Mouse (Mus musculus): ENCODE results near the gene Sema3a.
"Not testable (repeated sequence)": the region's sequence is repeated elsewhere in the genome, so short reads cannot be mapped to it uniquely, and the experiment has no call there.

Gene Sema3a

DNA sequence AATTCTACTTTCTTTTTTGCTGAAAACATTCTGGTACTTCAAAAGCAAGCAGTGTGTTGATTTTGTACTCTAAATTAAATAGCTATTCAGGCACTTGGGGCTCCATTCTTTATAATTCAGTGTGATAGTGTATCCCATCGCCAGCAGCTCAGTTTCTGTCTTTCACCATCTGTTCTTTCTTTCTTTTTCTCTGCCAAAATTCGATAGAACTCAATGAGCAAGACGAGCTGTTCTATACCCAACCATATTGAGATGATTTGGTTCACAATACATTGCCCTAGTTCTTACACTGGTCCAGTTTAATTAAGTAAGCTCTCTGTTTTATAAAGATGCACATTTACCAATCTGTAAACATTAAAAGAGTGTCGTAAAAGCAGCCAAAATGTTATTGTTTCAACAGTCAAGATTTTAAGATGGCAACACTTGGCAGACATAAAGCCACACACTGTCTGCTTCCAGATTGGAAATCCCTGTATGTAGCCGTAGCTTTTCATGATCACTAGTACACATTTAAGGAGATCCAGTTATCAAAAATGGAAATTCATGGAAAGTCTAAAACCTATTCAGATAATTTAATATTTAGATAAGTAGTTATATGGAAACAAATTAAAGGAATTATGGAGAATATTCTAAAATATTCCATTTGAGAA lies 296.2 kb downstream of the Sema3a start:
- no peak for DNase-seq (ENCODE audit: low spot score)

DNA sequence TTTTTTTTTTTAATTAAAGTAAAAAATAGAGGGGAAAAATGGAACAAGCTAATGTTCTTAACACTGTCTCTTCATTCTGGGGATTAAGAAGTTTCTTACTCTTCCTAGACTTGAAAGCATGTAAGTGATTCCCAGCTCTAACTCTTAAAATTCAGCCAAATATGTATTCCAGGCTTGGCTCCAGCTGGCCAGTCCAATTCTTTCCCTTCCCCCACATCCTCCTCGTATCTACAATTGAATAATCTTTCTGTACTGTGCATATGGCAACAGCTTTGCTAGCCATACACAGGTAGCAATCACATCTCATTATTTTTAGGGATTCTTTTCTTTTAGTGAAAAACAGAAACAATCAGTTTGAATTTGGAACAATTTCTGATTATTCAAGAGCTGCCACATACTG lies 303.5 kb downstream of the Sema3a start:
- DNase-seq (ENCODE audit: low spot score): no peak

DNA sequence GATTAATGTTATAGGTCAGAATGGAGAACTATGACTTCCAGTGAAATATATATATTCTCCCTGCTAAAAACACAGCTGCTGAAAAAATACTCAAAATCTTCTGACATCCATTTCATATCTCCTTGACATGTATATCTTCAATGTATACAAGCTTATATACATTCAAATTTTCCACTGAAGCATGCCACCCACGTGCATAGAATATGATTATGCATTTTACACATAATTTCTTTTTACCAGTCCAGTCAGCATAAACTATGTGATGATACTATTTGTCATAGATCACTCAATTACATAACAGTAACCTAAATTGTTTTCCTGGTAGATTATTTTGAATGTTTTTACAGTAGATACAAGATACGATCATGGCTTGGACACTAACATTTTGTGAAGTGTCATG lies 306.6 kb downstream of the Sema3a start:
- DNase-seq (ENCODE audit: low spot score): no peak

DNA sequence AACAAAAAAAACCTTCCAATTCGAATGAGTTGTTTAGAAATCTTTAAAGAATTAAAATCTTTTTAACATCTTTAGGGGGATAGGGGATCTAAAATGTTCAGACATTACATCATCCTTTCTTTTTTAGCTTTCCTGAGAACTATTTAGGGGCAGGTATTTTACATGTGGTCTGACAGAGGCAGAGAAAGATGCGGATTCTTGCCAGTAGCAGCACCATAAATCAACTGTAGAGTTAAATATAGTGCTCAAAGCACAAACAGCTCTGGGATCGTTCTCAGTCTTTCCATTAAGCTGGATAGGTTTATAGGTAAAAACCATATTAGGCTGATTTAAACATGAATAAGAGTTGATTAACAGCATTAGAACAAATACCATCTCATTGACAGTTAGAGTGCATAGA lies 307.4 kb downstream of the Sema3a start:
- DNase-seq (ENCODE audit: low spot score): no peak

DNA sequence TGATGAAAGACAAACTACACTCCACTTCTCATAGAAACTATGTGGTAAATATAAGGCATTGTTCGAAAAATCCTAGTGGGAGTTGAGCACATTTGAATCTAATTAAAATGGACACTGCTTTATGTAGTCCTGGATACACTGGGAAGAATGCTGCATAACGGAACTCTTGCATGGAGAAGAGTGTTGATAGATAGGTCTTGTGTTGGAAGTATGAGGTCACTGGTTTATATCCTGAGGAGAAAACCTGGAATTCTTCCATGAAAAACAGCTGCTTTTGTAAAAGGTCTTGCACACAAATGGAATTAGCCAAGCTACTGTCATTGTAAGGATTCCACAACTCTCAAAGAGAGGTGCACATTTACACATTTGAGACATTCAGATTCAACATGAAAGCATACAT lies 308.1 kb downstream of the Sema3a start:
- DNase-seq (ENCODE audit: low spot score): no peak

DNA sequence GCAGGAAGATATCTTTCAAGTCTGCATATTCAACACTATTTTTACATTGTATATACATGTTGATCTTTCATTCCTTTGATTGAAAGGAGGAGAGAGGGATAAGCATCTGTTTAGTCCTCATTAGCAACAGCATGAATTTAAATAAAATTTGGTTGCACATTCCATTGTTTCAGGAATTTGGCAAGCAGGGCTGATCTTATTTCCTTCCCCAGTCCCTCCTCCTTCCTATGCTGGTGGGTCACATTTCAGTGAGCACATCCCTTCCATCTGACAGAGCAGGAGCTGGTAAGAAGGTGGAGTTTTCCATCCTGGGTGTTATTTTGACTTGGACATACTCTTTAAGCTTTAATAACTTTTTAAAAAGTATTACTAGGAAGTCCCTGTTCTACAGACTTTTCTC lies 315.9 kb downstream of the Sema3a start:
- DNase-seq (ENCODE audit: low spot score): no peak

DNA sequence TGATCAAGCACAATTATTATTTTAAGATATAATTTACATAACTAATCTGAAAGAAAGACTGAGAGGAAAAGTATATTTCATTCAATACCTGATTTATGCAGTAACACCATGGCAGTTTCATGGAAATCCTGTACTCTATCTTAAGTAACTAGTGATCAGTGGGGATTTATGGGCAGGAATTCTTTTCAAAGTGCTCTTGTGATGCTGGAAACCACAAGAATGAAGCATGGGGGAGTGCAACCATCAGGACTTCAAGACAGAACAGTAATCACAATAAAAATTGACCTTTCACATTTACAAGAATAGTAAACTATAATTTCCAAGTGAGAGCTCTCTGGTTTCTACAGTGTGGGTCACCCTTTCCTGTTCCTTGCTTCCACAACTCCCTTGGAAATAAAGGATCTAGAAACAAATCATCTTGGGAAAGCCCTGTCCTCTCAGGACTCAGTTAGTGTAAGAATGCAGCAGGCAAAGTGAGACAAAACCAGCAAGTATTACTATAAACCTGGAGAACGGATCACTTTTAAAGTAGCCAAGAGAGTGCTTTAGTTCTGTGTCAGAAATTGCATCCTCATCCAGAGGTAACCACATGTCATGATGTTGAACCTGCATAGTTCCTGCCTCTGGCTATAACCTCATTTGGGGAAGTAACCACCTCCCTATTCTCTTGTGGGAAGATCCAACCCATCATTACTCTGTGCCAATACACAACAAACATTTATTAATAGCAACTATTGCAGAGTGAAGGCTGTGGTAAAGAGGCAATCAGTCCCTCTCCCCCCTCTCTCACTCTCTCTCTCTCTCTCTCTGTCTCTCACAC lies 335.2 kb downstream of the Sema3a start:
- no peak for DNase-seq (ENCODE audit: low spot score)

DNA sequence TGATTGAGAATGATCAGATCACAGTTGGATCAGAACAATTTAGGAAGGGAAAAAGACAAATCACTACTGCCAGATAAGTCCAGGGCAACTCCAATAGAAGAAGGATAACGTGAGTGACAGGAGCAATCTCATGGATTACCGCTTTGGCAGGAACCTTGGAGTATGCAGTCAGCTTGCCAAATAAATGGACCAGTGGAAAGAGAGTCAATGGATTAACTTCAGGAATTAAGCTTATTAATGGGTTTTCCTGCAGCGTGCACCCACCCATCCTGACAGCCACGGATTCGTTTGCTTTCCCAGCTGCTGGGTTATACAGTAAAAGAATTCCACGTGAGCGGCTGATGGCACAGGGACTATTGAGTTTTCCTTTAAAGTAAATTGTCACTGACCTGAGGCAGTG lies 343.6 kb downstream of the Sema3a start:
- no peak for DNase-seq (ENCODE audit: low spot score)

DNA sequence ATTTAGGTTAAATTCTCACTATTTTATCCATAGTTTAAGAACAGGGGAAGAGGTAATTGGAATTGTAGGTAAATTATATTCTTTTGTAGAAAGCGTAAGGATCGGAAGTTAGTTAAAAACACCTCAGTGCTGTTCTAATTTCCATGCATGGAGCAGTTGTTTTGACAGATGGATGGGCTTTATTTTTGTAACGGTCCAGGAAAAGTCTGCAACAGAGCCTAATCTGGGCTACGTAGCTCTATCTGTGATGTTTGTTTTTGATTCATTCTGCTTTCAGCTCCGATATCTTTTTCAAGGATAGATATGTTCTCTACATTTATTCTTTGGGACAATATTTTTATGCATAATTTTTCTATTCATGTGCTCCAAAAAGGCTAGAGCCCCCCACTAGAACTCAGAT lies 344.2 kb downstream of the Sema3a start:
- DNase-seq (ENCODE audit: low spot score): no peak

DNA sequence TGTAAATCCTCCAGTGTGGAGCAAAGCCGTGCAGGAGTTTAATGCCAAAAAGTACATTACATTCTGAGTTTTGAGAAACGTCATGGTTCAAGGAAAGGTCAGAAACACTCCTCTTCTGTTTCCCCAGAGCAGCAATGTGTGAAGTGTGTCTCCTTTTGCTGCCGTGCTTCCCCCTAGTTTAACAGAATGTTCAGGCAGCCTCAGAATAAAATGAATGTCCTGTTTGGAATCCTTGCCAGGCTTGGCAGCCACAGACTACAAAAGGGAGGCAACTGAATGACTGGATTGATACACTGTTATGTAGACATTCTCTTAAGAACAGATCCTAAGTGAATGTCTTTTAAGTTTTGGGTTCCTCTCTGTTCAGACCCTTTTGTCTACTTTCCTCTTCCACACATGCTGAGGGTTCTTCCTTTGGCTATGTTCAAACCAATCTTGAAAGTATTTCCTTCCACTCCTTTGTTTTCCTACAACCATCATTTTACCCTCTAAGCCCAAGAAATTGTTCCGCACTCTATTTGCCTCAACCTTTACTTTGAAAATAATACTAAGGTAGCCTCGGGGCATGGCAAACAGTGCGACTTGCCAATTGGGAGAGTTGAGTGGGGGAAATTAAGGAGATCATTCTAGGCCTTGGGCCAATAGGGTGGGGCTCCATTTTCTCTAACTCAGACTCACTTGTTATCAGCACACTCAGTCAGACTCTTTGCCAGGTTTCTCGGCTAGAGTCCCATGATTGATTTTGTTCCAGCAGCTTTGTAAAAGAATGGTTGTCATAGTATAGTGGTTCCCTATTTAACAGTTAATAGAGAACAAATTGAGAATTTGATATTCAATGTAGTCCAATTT lies 345.1 kb downstream of the Sema3a start:
- DNase-seq (ENCODE audit: low spot score): no peak

DNA sequence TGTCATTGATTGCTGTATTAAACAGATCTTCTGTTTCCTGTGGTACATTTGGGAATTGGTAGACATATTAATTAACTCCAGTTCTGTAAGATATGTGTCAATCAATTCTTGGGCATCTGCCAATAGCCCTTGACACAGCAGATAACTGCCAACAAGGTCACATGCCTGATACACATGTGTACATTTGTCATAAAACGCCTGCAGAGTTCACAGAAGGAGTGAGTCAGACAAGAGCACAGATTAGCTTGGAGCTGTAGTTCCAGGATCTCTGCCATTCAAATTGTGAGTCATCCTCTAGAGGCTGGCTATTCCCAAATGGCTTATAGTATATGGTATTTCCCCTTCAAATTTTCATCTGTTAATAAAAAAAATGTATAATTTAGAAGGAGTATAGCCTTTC lies 352.4 kb downstream of the Sema3a start:
- no peak for DNase-seq (ENCODE audit: low spot score)

DNA sequence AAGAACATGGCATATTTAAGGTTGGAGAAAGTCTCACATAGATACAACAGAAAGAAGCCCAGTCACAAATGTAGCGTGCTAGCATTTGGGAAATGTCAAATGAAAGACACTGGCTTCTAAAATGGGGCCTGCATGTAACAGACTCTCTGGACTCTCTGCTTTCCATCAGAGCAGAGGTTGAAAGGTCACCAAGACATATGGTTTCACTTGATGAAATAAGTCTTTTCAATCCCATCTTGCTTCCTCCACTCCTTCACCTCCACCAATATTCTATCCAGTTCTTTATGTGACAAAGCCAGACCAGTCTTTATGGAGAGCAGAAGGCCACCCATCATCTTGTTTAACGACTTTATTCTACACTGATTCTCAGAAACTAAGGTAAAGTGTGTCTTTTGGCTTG lies 363.5 kb downstream of the Sema3a start:
- DNase-seq (ENCODE audit: low spot score): no peak

DNA sequence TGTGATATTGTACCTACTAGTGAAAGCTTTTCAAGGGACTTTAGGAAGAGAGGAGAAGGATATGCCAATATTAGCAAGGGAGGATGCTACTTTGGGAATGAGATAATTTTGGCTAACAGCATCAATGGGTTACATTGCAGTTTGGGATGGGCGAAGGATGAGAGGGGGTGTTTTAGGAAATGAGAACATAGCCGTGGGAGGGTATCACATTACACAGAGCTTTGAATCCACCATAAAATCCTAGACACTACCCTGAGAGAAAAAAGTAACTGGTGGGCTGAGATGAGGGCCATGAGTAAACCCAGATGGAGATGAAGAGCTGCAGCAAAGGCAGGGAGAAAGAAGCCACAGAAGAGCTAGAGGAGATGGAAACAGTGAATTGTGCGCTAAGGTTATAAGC lies 370.8 kb downstream of the Sema3a start:
- not testable (repeated sequence) for DNase-seq (ENCODE audit: low spot score)

DNA sequence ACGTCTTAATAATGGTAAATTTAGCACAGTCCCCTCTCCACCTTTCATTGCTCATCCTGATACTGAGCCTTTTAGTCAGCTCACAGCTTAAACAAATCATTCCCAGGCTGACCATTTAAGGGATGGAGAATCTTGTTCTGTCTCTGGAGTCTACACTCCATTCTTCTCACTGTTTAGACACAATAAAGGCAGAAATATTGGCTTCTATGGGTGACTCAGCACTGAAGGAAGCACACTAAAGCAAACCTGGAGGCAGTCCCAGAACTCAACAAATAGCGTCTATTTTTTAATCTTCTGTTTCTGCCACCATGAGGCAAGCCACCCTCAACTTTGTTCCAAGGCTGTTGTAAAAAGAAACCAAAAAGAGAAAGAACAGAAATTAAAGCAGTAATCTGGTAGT lies 374.6 kb downstream of the Sema3a start:
- no peak for DNase-seq (ENCODE audit: low spot score)

DNA sequence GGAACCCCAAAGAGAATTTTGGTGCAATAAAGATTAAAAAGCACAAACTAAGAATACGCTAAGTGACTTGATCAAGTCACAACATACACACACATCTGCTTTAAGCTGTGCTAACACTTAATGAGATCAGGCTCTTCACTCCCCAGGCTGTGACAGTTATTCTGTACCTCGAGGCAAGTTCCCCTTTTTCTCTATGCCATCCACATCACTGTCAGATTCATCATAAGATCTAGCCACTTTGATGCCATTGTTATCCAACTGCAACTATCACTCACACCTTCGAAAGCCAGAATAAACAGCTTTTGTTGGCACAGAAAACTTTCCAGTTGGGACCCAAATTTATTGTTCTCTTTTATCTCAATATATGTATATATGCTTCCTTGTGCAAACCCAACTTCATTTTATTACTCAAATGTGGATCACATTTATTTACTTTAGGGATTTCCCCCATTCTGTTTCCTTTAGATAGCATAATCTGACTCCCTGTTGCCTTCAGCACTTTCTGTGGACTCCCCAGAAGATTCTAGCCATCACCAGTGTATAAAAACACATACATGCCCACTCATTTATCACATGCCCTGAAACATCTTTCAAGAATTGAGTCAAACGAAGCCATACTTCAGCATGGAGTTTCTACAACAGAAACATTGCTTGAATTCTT lies 380.8 kb downstream of the Sema3a start:
- no peak for DNase-seq (ENCODE audit: low spot score)

DNA sequence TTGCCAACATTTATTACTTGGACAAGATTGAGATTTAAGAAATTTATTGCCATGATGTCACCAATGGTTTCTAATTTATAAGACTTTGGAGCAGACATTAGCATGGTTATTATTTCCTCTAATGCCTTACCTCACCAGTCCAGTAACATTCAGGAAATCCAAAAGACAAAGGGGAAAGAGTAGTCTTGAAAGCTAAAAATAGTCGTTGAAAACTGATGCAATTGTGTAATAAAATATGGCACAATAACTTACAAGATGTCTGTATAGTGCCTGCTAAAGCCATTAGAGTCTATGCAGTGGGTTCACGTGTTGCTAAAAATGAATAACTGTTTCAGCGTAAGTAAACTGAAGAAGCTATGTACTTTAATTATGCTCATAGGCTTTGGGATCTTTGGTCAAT lies 383.9 kb downstream of the Sema3a start:
- no peak for DNase-seq (ENCODE audit: low spot score)

DNA sequence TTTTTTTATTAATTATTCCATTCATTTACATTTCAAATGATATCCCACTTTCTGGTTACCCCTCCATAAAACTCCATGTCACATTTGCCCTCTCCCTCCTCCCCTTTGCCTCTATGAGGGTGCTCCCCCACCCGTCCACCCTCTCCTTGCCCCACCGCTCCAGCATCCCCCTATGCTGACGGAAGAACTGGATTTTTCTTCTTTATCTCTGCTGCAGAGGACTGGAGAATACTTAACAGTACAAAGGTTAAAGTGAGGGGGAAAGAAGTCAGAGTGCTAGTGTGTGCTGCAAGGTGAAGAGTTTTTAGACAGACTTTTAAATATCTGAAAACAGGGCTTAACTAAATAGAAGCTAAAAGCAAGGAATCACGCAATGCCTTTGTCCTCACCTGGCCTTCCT lies 391.8 kb downstream of the Sema3a start:
- DNase-seq (ENCODE audit: low spot score): no peak

DNA sequence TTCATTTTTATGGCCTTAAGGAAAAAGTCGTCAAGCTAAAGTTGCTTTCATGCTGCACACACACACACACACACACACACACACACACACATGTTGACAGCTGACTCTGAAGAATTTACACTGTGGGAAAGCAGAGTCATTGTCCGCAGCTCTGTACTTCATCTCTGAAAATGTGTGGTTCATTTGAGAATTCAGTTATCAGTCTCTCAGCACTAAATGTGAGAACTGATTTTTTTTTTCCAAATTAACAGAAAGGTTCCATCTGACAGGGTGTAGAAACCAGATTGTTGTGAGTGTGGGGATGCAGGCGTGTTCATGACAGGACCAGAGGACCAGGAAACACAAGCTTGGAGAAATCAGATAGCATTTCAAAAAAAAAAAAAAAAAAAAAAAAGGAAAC lies 400.4 kb downstream of the Sema3a start:
- DNase-seq (ENCODE audit: low spot score): no peak

DNA sequence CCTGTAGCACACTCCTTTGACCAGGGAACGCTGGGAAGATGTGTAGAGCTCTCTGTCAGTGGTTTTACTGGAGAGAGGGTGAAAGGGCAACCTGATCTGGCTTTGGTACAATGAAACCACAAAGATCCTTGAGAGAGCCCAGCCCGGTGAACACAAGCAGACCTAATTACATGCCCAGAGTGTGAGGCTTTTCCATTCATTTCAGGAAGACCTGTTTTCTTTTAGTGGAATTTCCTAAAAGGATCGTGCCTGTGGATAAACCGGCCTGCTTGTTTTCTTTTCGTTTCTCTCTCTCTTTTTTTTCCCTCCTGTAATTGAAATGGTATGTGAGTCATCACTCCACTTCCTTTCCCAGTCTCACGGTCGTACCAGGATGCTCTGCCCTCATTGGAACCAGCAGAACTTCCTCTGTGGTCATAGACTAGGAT lies 401.8 kb downstream of the Sema3a start:
- no peak for DNase-seq (ENCODE audit: low spot score)

DNA sequence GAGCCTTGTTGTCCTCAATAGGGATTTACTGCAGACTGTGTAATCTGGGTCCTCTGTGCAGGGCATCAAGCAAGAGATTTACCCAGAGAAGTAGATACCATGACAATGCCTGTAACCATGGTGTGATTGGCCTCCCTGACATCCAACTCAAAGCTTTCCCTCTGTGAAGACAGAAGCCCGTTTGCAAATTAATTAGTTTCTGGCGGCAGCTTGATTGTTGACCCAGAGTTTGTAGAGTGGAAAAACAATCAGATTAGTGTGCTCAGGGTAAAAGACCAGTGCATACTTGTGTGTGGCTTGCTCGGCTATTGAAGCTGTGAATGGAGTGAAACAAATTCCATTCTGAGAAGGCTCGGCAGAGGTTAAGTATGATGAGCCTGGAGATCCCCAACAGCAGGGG lies 404.0 kb downstream of the Sema3a start:
- DNase-seq (ENCODE audit: low spot score): no peak

DNA sequence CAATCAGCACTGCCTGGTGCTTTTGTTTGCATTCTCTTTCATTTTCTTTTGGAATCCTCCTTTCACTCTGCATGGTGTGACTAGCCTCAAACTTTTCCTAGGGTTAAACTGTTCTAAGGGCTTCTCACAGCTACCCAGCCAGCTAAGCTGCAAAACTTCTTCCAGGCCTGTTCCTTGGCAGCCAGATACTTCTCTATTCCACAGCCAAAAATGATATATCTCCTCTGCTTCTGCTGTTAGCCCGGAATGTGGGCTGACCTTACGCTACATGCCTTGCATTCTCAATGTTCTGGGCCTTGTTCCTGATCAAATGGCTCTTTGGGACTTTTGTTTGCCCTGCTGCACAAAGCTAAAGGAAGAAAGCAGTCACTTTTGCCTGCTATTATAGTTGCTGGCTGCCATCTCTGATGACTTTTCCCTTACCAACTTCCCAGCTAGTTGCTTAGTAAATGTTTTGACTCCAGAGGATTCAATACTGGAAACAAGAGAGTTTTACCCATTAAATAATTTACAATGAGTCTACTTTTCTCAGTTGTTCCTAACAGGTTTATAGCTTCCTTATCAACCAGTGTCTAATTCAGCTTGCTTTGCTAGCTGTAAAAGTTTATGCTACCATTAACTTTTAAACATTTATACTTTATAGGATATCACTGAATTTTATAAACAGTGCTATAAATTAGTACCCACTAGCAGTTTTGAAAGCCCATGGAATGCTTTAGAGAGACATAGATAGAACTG lies 422.4 kb downstream of the Sema3a start:
- no peak for DNase-seq (ENCODE audit: low spot score)

DNA sequence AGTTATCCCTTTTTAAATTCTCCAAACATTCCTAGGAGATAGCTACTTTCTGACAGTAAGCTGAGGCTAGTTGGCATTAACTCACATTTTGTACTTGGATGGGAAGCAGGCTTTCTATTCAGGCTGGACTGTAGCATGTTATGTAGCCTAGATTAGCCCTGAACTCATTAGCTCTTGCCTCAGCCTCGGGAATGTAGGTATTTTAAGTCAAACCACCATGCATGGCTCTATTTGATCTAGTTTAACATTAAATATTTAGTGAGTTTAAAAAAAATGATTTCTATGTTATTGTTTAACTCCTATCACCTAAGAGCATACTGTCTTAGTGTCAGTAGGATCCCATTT lies 423.0 kb downstream of the Sema3a start:
- DNase-seq (ENCODE audit: low spot score): no peak

All from T-cell, adult 2 months (primary cell).